Mouse (Mus musculus) heart, postnatal 0 days (tissue): ENCODE measurements at regions not wholly inside any gene's neighbourhood (a gene's known extent, or its start where the extent isn't known, plus 50 kb on each side); places are given as distances from the start of the nearest gene placed in this dataset.

ENCODE experiments used
- ATAC-seq: fragments of 200-750 bp; cut with Nextera tagmentation; 2 replicates; pipeline ENCODE4 v1.8.0; 2017; ENCODE audit warnings: low read depth, moderate number of reproducible peaks, moderate library complexity; ENCODE audit not compliant: insufficient read depth
- DNase-seq: peaks from one replicate; pipeline ENCODE4 v3.0.0-alpha.2; 2016; ENCODE audit warnings: low spot score
- H3K27ac ChIP-seq: fragments of 300-500 bp; sonication (generic); 2 replicates; pipeline ENCODE4 v1.5.1; 2014; ENCODE audit warnings: low read depth, mild to moderate bottlenecking
- H3K27me3 ChIP-seq: fragments of 300-500 bp; sonication (generic); 2 replicates; pipeline ENCODE4 v1.6.1; 2014; ENCODE audit warnings: low read length, mixed read lengths; ENCODE audit not compliant: control insufficient read depth, insufficient read depth
- H3K36me3 ChIP-seq: fragments of 300-500 bp; sonication (generic); replicated peaks from 2 replicates; pipeline ENCODE4 v1.6.1; 2014; ENCODE audit warnings: low read length, mixed read lengths; ENCODE audit not compliant: control insufficient read depth, insufficient read depth
- H3K4me1 ChIP-seq: fragments of 300-500 bp; sonication (generic); 2 replicates; pipeline ENCODE4 v1.6.1; 2014; ENCODE audit warnings: antibody characterized with exemption; ENCODE audit not compliant: control insufficient read depth, insufficient read depth
- H3K4me2 ChIP-seq: fragments of 300-500 bp; sonication (generic); 2 replicates; pipeline ENCODE4 v1.6.1; 2014; ENCODE audit warnings: low read depth, mild to moderate bottlenecking, low read length, moderate library complexity
- H3K4me3 ChIP-seq: fragments of 300-500 bp; sonication (generic); 2 replicates; pipeline ENCODE4 v1.5.1; 2014; ENCODE audit warnings: low read depth, low read length
- H3K9ac ChIP-seq: fragments of 300-500 bp; sonication (generic); replicated peaks from 2 replicates; pipeline ENCODE4 v1.6.1; 2014; ENCODE audit warnings: low read depth, low read length, mixed read lengths
- H3K9me3 ChIP-seq: fragments of 300-500 bp; sonication (generic); replicated peaks from 2 replicates; pipeline ENCODE4 v1.6.1; 2016; ENCODE audit warnings: low read length; ENCODE audit not compliant: control insufficient read depth
- CTCF ChIP-seq: IDR thresholded peaks from 2 replicates; pipeline ENCODE4 v1.5.1; 2016; ENCODE audit warnings: antibody characterized with exemption, control low read depth, low read depth
- EP300 ChIP-seq: IDR thresholded peaks from 2 replicates; pipeline ENCODE4 v1.6.1; 2016; ENCODE audit warnings: antibody characterized with exemption, low read depth
- WGBS: fragments of 180-500 bp; shearing (Covaris S2); extraction: QIAGEN DNeasy Blood & Tissue Kit; methylation state at CpG from one replicate; pipeline ENCODE4 v1.1.7; 2014; 5-methylcytosine and 5-hydroxymethylcytosine counted together

- Histone ChIP-seq H3K4me3 (no peak overlapping the region), H3K9ac (no peak overlapping the region), H3K4me1 (no peaks in the 10 kb centered on the region), H3K36me3 (no peaks in the 10 kb centered on the region), H3K27me3 (no peaks in the 10 kb centered on the region), H3K4me2 (no peak overlapping the region), H3K27ac (no peak overlapping the region), H3K9me3 (no peaks in the 10 kb centered on the region)
- WGBS, result 81% methylated on average over 2 of the region's 2 CpGs
- no peak for DNase-seq
- TF ChIP-seq EP300 (no peak), CTCF (no peak)
- ATAC-seq, result no peak
Observed at GRCm38 (mm10) chr14:71174175-71174574, 574.5 kb upstream of the Fam160b2 start.

- DNase-seq, result no peak
- no peaks in the 10 kb centered on the region; the same call in 1 of the 2 replicates for H3K4me1 ChIP-seq
- no peak for TF ChIP-seq EP300
- no peak for TF ChIP-seq CTCF
- no peak overlapping the region for H3K9ac ChIP-seq
- H3K36me3 ChIP-seq, result no peaks in the 10 kb centered on the region
- no peaks in the 10 kb centered on the region for H3K9me3 ChIP-seq
- 55% methylated on average over 2 of the region's 2 CpGs for WGBS
- H3K27me3 ChIP-seq, result no peaks in the 10 kb centered on the region
- H3K27ac ChIP-seq, result no peak overlapping the region
- no peak for ATAC-seq
- H3K4me2 ChIP-seq, result no peak overlapping the region
- no peak overlapping the region for H3K4me3 ChIP-seq
Observed at GRCm38 (mm10) chr14:71159556-71159955, 559.9 kb upstream of the Fam160b2 start.

- ATAC-seq (no peak), DNase-seq (no peak)
- H3K27me3 ChIP-seq, result no peaks in the 10 kb centered on the region
- H3K9me3 ChIP-seq, result peaks cover 8% of the 10 kb centered on the region
- no peak for TF ChIP-seq EP300
- no peak for TF ChIP-seq CTCF
- H3K4me3 ChIP-seq, result no peak overlapping the region
- H3K27ac ChIP-seq, result no peak overlapping the region
- no peaks in the 10 kb centered on the region for H3K36me3 ChIP-seq
- WGBS, result 93% methylated on average over 1 of the region's 1 CpGs
- H3K4me2 ChIP-seq, result no peak overlapping the region
- no peak overlapping the region for H3K9ac ChIP-seq
- H3K4me1 ChIP-seq, result no peaks in the 10 kb centered on the region
Observed at GRCm38 (mm10) chr14:71142465-71142864, 542.8 kb upstream of the Fam160b2 start.

GRCm38 (mm10) chr14:71129771-71130211, 530.2 kb upstream of the Fam160b2 start:
- H3K4me2 ChIP-seq, result no peak overlapping the region
- TF ChIP-seq EP300, result no peak
- TF ChIP-seq CTCF, result no peak

GRCm38 (mm10) chr14:71128495-71128894, 528.9 kb upstream of the Fam160b2 start:
- Histone ChIP-seq H3K9ac (no peak overlapping the region), H3K27me3 (no peaks in the 10 kb centered on the region), H3K4me2 (no peak overlapping the region), H3K27ac (no peak overlapping the region), H3K9me3 (no peaks in the 10 kb centered on the region), H3K36me3 (no peaks in the 10 kb centered on the region), H3K4me1 (peaks cover 18% of the 10 kb centered on the region; the same call in 1 of the 2 replicates), H3K4me3 (no peak overlapping the region)
- WGBS, result 23% methylated on average over 3 of the region's 3 CpGs
- peak; percentile 42 for DNase-seq
- 0 out of 2 replicates have a peak, but pooled peaks have one; percentile 26 for TF ChIP-seq EP300
- no peak for TF ChIP-seq CTCF
- peak; percentile 56 for ATAC-seq

More at GRCm38 (mm10) chr14:71129771-71130211, 530.2 kb upstream of the Fam160b2 start:
- ATAC-seq (peak; percentile 87), DNase-seq (peak; percentile 80)
- H3K4me3 ChIP-seq, result no peak overlapping the region
- H3K4me1 ChIP-seq, result peaks cover 18% of the 10 kb centered on the region; the same call in 1 of the 2 replicates
- H3K27ac ChIP-seq, result peak overlapping the region; percentile 52
- no peaks in the 10 kb centered on the region for H3K36me3 ChIP-seq
- no peak overlapping the region for H3K9ac ChIP-seq
- 38% methylated on average over 4 of the region's 4 CpGs for WGBS
- H3K27me3 ChIP-seq, result no peaks in the 10 kb centered on the region
- no peaks in the 10 kb centered on the region for H3K9me3 ChIP-seq

GRCm38 (mm10) chr14:71118681-71119080, 519.0 kb upstream of the Fam160b2 start:
- no peak overlapping the region for H3K9ac ChIP-seq
- 47% methylated on average over 7 of the region's 7 CpGs for WGBS
- TF ChIP-seq EP300 (no peak), CTCF (no peak)
- H3K27me3 ChIP-seq, result no peaks in the 10 kb centered on the region
- ATAC-seq, result no peak
- no peak for DNase-seq
- no peak overlapping the region for H3K4me2 ChIP-seq
- H3K4me3 ChIP-seq, result no peak overlapping the region
- H3K9me3 ChIP-seq, result no peaks in the 10 kb centered on the region
- no peaks in the 10 kb centered on the region for H3K4me1 ChIP-seq
- H3K27ac ChIP-seq, result no peak overlapping the region
- H3K36me3 ChIP-seq, result no peaks in the 10 kb centered on the region
